Mouse (Mus musculus) heart, embryonic 10.5 days (tissue): ENCODE measurements around the gene Oxnad1. TPM values are rescaled to one million over a fixed set of nuclear protein-coding genes. Genes with fewer than 3 reads are reported as not detected.
"Not testable (repeated sequence)": the region's sequence is repeated elsewhere in the genome, so short reads cannot be mapped to it uniquely, and the experiment has no call there.

Experiments used
- DNase-seq: peaks from one replicate; pipeline ENCODE4 v3.0.0-alpha.2; 2017; ENCODE audit warnings: low spot score
- H3K27ac ChIP-seq: fragments of 300-500 bp; sonication (generic); 2 replicates; pipeline ENCODE4 v1.5.1; 2016; ENCODE audit warnings: mild to moderate bottlenecking
- H3K27me3 ChIP-seq: fragments of 300-500 bp; sonication (generic); 2 replicates; pipeline ENCODE4 v1.6.1; 2016; ENCODE audit warnings: mild to moderate bottlenecking; ENCODE audit not compliant: poor library complexity, insufficient read depth, severe bottlenecking
- H3K36me3 ChIP-seq: fragments of 300-500 bp; sonication (generic); 2 replicates; pipeline ENCODE4 v1.6.1; 2016; ENCODE audit warnings: mild to moderate bottlenecking, moderate library complexity
- H3K4me1 ChIP-seq: fragments of 300-500 bp; sonication (generic); 2 replicates; pipeline ENCODE4 v1.6.1; 2016; ENCODE audit warnings: mild to moderate bottlenecking
- H3K4me3 ChIP-seq: fragments of 300-500 bp; sonication (generic); 2 replicates; pipeline ENCODE4 v1.5.1; 2016; ENCODE audit warnings: mild to moderate bottlenecking, moderate library complexity
- H3K9me3 ChIP-seq: fragments of 300-500 bp; sonication (generic); 2 replicates; pipeline ENCODE4 v1.6.1; 2016; ENCODE audit warnings: mild to moderate bottlenecking, moderate library complexity
- WGBS: fragments of 180-500 bp; shearing (Covaris S2); methylation state at CpG from one replicate; pipeline ENCODE4 v1.1.7; 2016; 5-methylcytosine and 5-hydroxymethylcytosine counted together
- polyA plus RNA-seq: library from polyadenylated mRNA; unstranded; fragments of >200 nt; fragmentation: Nextera tagmentation; extraction: Ambion mirVana; gene quantifications from 2 replicates; pipeline ENCODE4 v1.2.1, GENCODE M21; 2016

Gene Oxnad1
- polyA plus RNA-seq, 1 experiment from 2014 or later, result 26.5 TPM

DNA sequence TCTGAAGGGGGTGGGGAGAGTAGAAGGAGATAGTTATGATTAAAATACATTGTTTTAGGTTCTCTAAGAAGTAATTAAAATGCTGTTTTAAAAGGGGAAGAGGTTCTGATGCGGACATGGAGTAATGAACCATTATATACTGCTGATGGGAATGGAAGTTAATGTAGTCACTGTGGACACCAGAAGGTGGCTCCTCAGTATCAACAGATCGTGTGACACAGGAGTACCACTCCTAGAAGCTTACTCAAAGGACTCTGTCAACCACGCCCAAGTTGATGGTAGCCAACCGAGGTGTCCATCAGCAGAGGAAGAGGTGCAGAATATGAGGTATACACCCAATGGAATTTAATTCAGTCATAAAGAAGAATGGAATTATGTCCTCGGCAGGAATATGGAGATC, 43.2 kb downstream of the Oxnad1 start:
- Histone ChIP-seq H3K9me3 (no peaks in the 10 kb centered on the region), H3K36me3 (no peaks in the 10 kb centered on the region), H3K27me3 (no peaks in the 10 kb centered on the region), H3K4me3 (no peak overlapping the region), H3K27ac (no peak overlapping the region), H3K4me1 (peaks cover 6% of the 10 kb centered on the region)
- WGBS, result 73% methylated on average over 5 of the region's 5 CpGs
- DNase-seq, result no peak

DNA sequence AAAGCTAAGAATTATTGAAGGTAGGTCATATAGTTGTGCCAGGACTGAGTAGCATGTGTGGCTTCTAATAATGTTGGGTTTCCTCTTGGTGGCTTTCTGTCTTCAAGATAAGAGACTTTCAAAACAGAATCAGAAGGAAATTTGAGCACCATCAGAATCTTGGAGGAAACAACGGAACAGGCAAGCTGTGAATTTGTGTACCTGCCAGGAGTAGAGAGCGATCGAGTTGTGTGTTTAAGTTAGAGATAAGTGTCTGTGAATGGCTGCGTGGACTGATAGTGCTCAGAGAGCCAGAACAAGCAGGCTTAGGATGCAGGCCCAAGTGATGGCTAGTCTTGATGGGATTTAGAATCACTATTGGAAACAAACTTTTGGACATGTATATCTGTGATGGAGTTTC, 46.7 kb downstream of the Oxnad1 start:
- 29% methylated on average over 4 of the region's 4 CpGs for WGBS
- Histone ChIP-seq H3K4me1 (peaks cover 29% of the 10 kb centered on the region), H3K36me3 (no peaks in the 10 kb centered on the region), H3K4me3 (no peak overlapping the region), H3K27me3 (no peaks in the 10 kb centered on the region), H3K9me3 (no peaks in the 10 kb centered on the region), H3K27ac (no peak overlapping the region)
- no peak for DNase-seq

GRCm38 (mm10) chr14:32134293-32134692, 49.1 kb downstream of the Oxnad1 start:
- no peaks in the 10 kb centered on the region for H3K36me3 ChIP-seq
- peak; percentile 90 for DNase-seq
- H3K4me1 ChIP-seq, result peaks cover 29% of the 10 kb centered on the region
- H3K27me3 ChIP-seq, result no peaks in the 10 kb centered on the region
- H3K4me3 ChIP-seq, result 0 out of 2 replicates have a peak overlapping the region, but pooled peaks have one; percentile 16
- peak overlapping the region; percentile 76 for H3K27ac ChIP-seq
- WGBS, result 16% methylated on average over 2 of the region's 2 CpGs
- no peaks in the 10 kb centered on the region for H3K9me3 ChIP-seq

DNA sequence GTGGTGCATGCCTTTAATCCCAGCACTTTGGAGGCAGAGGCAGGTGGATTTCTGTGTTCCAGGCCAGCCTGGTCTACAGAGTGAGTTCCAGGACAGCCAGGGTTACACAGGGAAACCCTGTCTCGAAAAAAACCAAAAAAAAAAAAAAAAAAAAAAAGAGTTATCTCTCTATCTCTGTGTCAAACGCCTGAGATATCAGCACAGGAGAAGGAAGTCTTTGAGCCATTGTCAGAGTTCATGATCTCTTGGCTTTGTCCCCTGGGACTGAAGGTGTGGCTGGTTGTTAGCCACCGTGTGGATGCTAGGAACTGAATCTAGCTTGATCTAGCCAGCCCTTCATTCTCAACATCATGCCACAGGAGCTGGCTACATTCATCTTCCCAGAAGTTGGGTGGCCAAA, 51.3 kb downstream of the Oxnad1 start:
- 53% methylated on average over 3 of the region's 3 CpGs for WGBS
- peaks cover 29% of the 10 kb centered on the region for H3K4me1 ChIP-seq
- not testable (repeated sequence) for H3K27me3 ChIP-seq, H3K36me3 ChIP-seq, H3K4me3 ChIP-seq, H3K9me3 ChIP-seq, DNase-seq, H3K27ac ChIP-seq

DNA sequence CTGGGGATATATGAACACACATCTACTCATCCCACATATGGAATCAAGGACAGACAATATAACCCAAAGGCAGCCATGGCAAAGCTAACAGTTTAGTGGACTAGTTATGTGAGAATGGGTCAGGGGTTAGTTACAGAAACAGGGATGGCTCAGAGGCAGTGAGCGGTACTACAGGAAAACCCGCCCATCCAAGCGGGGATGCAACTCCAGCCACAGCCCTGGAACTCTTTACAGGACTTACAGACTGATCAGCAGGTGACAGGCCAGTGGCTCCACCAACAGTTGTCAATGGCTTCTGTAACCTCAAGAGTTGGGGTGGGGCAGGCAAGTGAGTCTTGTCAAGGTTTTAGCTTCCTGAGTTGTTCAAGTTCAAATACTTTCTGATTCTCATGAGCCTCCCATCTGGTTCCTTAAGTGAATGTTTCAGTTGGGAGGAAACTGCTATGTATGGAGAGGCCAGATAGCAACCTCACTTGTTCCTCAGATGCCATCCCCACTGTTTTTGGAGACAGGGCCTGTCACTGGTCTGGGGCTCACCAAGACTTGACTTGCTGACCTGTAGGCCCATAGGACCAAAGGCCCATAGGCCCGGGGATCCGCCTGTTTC, 55.3 kb downstream of the Oxnad1 start:
- DNase-seq, result no peak
- WGBS, result 73% methylated on average over 5 of the region's 5 CpGs
- Histone ChIP-seq H3K27me3 (no peaks in the 10 kb centered on the region), H3K27ac (no peak overlapping the region), H3K4me1 (peaks cover 9% of the 10 kb centered on the region), H3K36me3 (no peaks in the 10 kb centered on the region), H3K9me3 (no peaks in the 10 kb centered on the region), H3K4me3 (no peak overlapping the region)

GRCm38 (mm10) chr14:32141723-32142122, 56.5 kb downstream of the Oxnad1 start, which contains the start of gene Msmb:
Gene Msmb, plus strand, starts transcription at chr14:32142023.
- WGBS, result 85% methylated on average over 5 of the region's 5 CpGs
- Histone ChIP-seq H3K9me3 (no peaks in the 10 kb centered on the region), H3K27ac (no peak within 1 kb of the TSS), H3K4me3 (no peak within 1 kb of the TSS), H3K4me1 (peaks cover 3% of the 10 kb centered on the region; the same call in 1 of the 2 replicates), H3K36me3 (no peaks in the 10 kb centered on the region), H3K27me3 (no peaks in the 10 kb centered on the region)
- DNase-seq, result no peak

- H3K27ac ChIP-seq, result no peak overlapping the region
- H3K36me3 ChIP-seq, result no peaks in the 10 kb centered on the region
- H3K9me3 ChIP-seq, result no peaks in the 10 kb centered on the region
- H3K27me3 ChIP-seq, result no peaks in the 10 kb centered on the region
- DNase-seq, result no peak
- no peak overlapping the region for H3K4me3 ChIP-seq
- H3K4me1 ChIP-seq, result peaks cover 3% of the 10 kb centered on the region; the same call in 1 of the 2 replicates
These were observed 59.6 kb downstream of the Oxnad1 start for GRCm38 (mm10) chr14:32144734-32145133.

DNA sequence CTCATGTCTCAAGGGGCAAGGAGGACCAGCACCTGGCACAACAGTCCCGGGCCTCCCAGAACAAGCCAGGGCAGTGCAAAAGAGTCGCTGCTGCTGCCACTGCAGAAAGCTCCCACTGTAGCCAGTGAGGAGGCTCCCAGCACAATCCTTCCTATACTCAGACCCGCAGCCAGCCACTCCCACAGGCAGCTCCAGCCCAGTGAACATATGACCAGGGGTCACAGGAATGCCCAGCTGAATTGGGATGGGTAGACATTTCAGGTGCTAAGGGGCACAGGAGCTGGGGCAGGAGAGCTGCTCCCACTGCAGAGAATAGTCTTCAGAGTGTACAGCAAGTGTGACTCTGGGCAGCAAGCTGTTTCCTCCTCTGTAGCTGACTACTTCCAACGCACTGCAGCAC, 60.2 kb downstream of the Oxnad1 start:
- H3K4me3 ChIP-seq, result 0 out of 2 replicates have a peak overlapping the region, but pooled peaks have one; percentile 22
- H3K27ac ChIP-seq, result peak overlapping the region; percentile 75
- H3K36me3 ChIP-seq, result no peaks in the 10 kb centered on the region
- no peak for DNase-seq
- peaks cover 3% of the 10 kb centered on the region; the same call in 1 of the 2 replicates for H3K4me1 ChIP-seq
- H3K9me3 ChIP-seq, result no peaks in the 10 kb centered on the region
- 69% methylated on average over 4 of the region's 4 CpGs for WGBS
- no peaks in the 10 kb centered on the region for H3K27me3 ChIP-seq

GRCm38 (mm10) chr14:32145809-32146511, 60.8 kb downstream of the Oxnad1 start:
- peaks cover 3% of the 10 kb centered on the region; the same call in 1 of the 2 replicates for H3K4me1 ChIP-seq
- no peaks in the 10 kb centered on the region for H3K27me3 ChIP-seq
- peak; percentile 93 for DNase-seq
- 0 out of 2 replicates have a peak overlapping the region, but pooled peaks have one; percentile 22 for H3K4me3 ChIP-seq
- no peaks in the 10 kb centered on the region for H3K36me3 ChIP-seq
- peak overlapping the region; percentile 75 for H3K27ac ChIP-seq
- H3K9me3 ChIP-seq, result no peaks in the 10 kb centered on the region
- 47% methylated on average over 7 of the region's 7 CpGs for WGBS

- no peaks in the 10 kb centered on the region for H3K27me3 ChIP-seq
- no peaks in the 10 kb centered on the region for H3K36me3 ChIP-seq
- peaks cover 3% of the 10 kb centered on the region; the same call in 1 of the 2 replicates for H3K4me1 ChIP-seq
- H3K9me3 ChIP-seq, result no peaks in the 10 kb centered on the region
- no peak overlapping the region for H3K4me3 ChIP-seq
- DNase-seq, result no peak
- 68% methylated on average over 2 of the region's 2 CpGs for WGBS
- peak overlapping the region; percentile 44; the same call in 1 of the 2 replicates for H3K27ac ChIP-seq
These were observed 61.4 kb downstream of the Oxnad1 start for GRCm38 (mm10) chr14:32146578-32146977.

DNA sequence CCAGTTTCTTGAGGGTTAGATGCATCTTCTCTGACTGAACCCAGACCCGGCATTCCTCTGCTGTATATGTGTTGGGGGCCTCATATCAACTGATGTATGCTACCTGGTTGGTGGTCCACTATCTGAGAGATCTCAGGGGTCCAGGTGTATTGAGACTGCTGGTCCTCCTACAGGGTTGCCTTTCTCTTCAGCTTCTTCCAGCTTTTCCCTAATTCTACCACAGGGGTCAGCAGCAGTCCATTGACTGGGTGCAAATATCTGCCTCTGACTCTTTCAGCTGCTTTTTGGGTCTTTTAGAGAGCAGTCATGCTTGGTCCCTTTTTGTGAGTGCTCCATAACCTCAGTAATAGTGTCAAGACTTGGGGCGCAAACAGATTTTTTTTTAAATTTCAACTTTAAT, 65.7 kb downstream of the Oxnad1 start:
- no peak overlapping the region for H3K4me3 ChIP-seq
- H3K27ac ChIP-seq, result no peak overlapping the region
- 82% methylated on average over 2 of the region's 2 CpGs for WGBS
- no peaks in the 10 kb centered on the region for H3K4me1 ChIP-seq
- no peaks in the 10 kb centered on the region for H3K9me3 ChIP-seq
- no peaks in the 10 kb centered on the region for H3K36me3 ChIP-seq
- no peaks in the 10 kb centered on the region for H3K27me3 ChIP-seq
- no peak for DNase-seq

DNA sequence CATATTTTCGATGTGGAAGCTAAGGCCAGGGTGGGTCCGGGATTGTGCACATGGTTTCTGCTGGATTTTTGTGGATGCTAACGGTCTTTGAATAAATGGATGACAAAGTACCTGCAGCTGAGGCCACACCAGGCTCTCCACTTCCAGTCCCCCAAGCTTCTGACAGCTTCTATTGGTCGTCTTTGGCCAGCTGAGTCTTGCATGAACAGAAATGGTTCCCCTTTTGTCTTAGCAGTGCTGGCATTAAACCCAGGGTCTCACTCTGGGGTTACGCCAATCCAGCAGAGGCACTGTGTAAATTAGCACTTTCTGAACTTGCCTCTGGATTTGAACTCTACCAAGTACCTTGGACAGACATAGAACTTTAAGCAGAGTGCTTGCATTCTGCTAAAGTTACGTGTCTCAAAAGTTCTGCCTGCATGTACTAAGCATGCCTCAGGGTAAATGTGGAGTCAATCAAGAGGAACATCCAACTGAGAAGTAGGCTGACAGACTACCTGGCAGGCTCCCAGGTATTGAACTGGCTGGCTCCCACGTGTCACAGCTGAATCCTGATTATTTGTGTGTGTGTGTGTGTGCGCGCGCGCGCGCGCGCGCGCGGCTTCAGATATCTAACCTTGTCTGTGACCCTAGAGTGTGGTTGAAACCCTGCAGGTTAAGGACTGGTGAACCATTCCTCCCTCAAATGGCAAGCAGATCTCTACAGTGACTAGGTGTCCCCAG, 67.2 kb downstream of the Oxnad1 start:
- DNase-seq, result no peak
- H3K27me3 ChIP-seq, result no peaks in the 10 kb centered on the region
- 92% methylated on average over 18 of the region's 18 CpGs for WGBS
- no peak overlapping the region for H3K27ac ChIP-seq
- H3K4me1 ChIP-seq, result no peaks in the 10 kb centered on the region
- no peaks in the 10 kb centered on the region for H3K9me3 ChIP-seq
- H3K36me3 ChIP-seq, result no peaks in the 10 kb centered on the region
- H3K4me3 ChIP-seq, result no peak overlapping the region
